Mouse (Mus musculus) bone marrow macrophage, adult 2 months (primary cell): Measurements from ENCODE around the gene Unc119b. TPM values are rescaled to one million over a fixed set of nuclear protein-coding genes. Genes with fewer than 3 reads are reported as not detected.
"Not testable (repeated sequence)": the region's sequence is repeated elsewhere in the genome, so short reads cannot be mapped to it uniquely, and the experiment has no call there.

ENCODE experiments used
- H3K27ac ChIP-seq: 2 replicates; pipeline ENCODE4 v1.5.1; 2012; ENCODE audit warnings: low read depth, low read length; ENCODE audit not compliant: insufficient read depth
- H3K4me1 ChIP-seq: 2 replicates; pipeline ENCODE4 v1.6.1; 2012; ENCODE audit warnings: low read length; ENCODE audit not compliant: control insufficient read depth, insufficient read depth
- H3K4me3 ChIP-seq: 2 replicates; pipeline ENCODE4 v1.5.1; 2012; ENCODE audit warnings: mild to moderate bottlenecking, low read length, moderate library complexity; ENCODE audit not compliant: insufficient read depth
- CTCF ChIP-seq: IDR thresholded peaks from 2 replicates; pipeline ENCODE4 v1.5.1; 2012; ENCODE audit warnings: low read depth, mild to moderate bottlenecking, low read length, moderate library complexity
- POLR2A ChIP-seq: IDR thresholded peaks from 2 replicates; pipeline ENCODE4 v1.6.1; 2012; ENCODE audit warnings: mild to moderate bottlenecking, low read depth, low read length, borderline replicate concordance
- polyA plus RNA-seq: library from polyadenylated mRNA; stranded (reverse); fragments of >200 nt; gene quantifications from 2 replicates; pipeline ENCODE4 v1.2.4, GENCODE M21; 2012; ENCODE audit not compliant: missing spikeins, insufficient read depth, insufficient read length

The Unc119b gene
- polyA plus RNA-seq, 1 experiment = 5.2 TPM

GRCm38 (mm10) chr5:115117467-115117866 lies 17.3 kb downstream of the Unc119b start:
- TF ChIP-seq CTCF (no peak), POLR2A (no peak)
- no peak overlapping the region for H3K4me3 ChIP-seq
- no peak overlapping the region for H3K27ac ChIP-seq
- H3K4me1 ChIP-seq = peaks cover 6% of the 10 kb centered on the region

- no peak overlapping the region for H3K27ac ChIP-seq
- H3K4me3 ChIP-seq = no peak overlapping the region
- TF ChIP-seq CTCF = no peak
- no peak for TF ChIP-seq POLR2A
- H3K4me1 ChIP-seq = peaks cover 6% of the 10 kb centered on the region
Measured at GRCm38 (mm10) chr5:115116426-115116825, 18.3 kb downstream of the Unc119b start.

- Histone ChIP-seq H3K4me1 (peaks cover 4% of the 10 kb centered on the region), H3K27ac (no peak overlapping the region), H3K4me3 (no peak overlapping the region)
- no peak for TF ChIP-seq POLR2A
- no peak for TF ChIP-seq CTCF
Measured at GRCm38 (mm10) chr5:115114501-115114900, 20.3 kb downstream of the Unc119b start.

GRCm38 (mm10) chr5:115113244-115113643 lies 21.5 kb downstream of the Unc119b start:
- no peak for TF ChIP-seq POLR2A
- H3K27ac ChIP-seq = no peak overlapping the region

GRCm38 (mm10) chr5:115111156-115111555 lies 23.6 kb downstream of the Unc119b start:
- Histone ChIP-seq H3K27ac (no peak overlapping the region), H3K4me3 (no peak overlapping the region), H3K4me1 (no peaks in the 10 kb centered on the region)
- no peak for TF ChIP-seq CTCF
- TF ChIP-seq POLR2A = no peak

More at GRCm38 (mm10) chr5:115113244-115113643, 21.5 kb downstream of the Unc119b start:
- Histone ChIP-seq H3K4me1 (peaks cover 2% of the 10 kb centered on the region; the same call in 1 of the 2 replicates), H3K4me3 (no peak overlapping the region)

GRCm38 (mm10) chr5:115103253-115103652 lies 31.5 kb downstream of the Unc119b start:
- H3K4me1 ChIP-seq, H3K4me3 ChIP-seq, H3K27ac ChIP-seq: not testable (repeated sequence)

- no peak overlapping the region for H3K27ac ChIP-seq
- H3K4me3 ChIP-seq = no peak overlapping the region
- peaks cover 4% of the 10 kb centered on the region for H3K4me1 ChIP-seq
- TF ChIP-seq POLR2A (no peak), CTCF (no peak)
Measured at GRCm38 (mm10) chr5:115102231-115102630, 32.5 kb downstream of the Unc119b start.

GRCm38 (mm10) chr5:115100473-115100872 lies 34.3 kb downstream of the Unc119b start:
- Histone ChIP-seq H3K27ac (no peak overlapping the region), H3K4me1 (peaks cover 4% of the 10 kb centered on the region), H3K4me3 (no peak overlapping the region)
- no peak for TF ChIP-seq CTCF
- TF ChIP-seq POLR2A = no peak

- Histone ChIP-seq H3K27ac (no peak overlapping the region), H3K4me1 (peaks cover 4% of the 10 kb centered on the region), H3K4me3 (no peak overlapping the region)
- TF ChIP-seq CTCF (no peak), POLR2A (no peak)
Measured at GRCm38 (mm10) chr5:115099991-115100390, 34.8 kb downstream of the Unc119b start.

GRCm38 (mm10) chr5:115099530-115099929 lies 35.2 kb downstream of the Unc119b start:
- Histone ChIP-seq H3K4me3 (no peak overlapping the region), H3K27ac (no peak overlapping the region), H3K4me1 (peaks cover 4% of the 10 kb centered on the region)
- TF ChIP-seq CTCF (no peak), POLR2A (no peak)

- no peak for TF ChIP-seq CTCF
- TF ChIP-seq POLR2A = no peak
- no peak within 1 kb of the TSS for H3K4me3 ChIP-seq
- H3K4me1 ChIP-seq = peaks cover 8% of the 10 kb centered on the region
- H3K27ac ChIP-seq = no peak within 1 kb of the TSS
Measured at GRCm38 (mm10) chr5:115098195-115098594, 36.6 kb downstream of the Unc119b start, which contains the start of gene Gm10401. Gm10401 (minus strand) TSS chr5:115098295.
